Mouse (Mus musculus) lung, postnatal 4 days (tissue): ENCODE data around the gene Tmem17.

ENCODE experiments used
- DNase-seq, 2 experiments: peaks; one replicate each; pipeline ENCODE4 v3.0.0; 2021

Tmem17 gene

GRCm38 (mm10) chr11:22512038-22513001 lies at the start of gene Tmem17:
Tmem17 (plus strand) TSS chr11:22512088.
- DNase-seq: peak; percentile 93 to 94

GRCm38 (mm10) chr11:22479836-22480619 lies 31.9 kb upstream of the Tmem17 start:
- DNase-seq: no peak

- no peak for DNase-seq
Measured at GRCm38 (mm10) chr11:22481639-22482361, 30.1 kb upstream of the Tmem17 start.

- DNase-seq: no peak
Measured at GRCm38 (mm10) chr11:22482362-22482760, 29.5 kb upstream of the Tmem17 start.

- DNase-seq: no peak
Measured at GRCm38 (mm10) chr11:22493694-22494319, 18.1 kb upstream of the Tmem17 start.

- no peak for DNase-seq
Measured at GRCm38 (mm10) chr11:22494941-22495340, 16.9 kb upstream of the Tmem17 start.

- no peak for DNase-seq
Measured at GRCm38 (mm10) chr11:22499396-22499795, 12.5 kb upstream of the Tmem17 start.

GRCm38 (mm10) chr11:22499886-22500285 lies 12.0 kb upstream of the Tmem17 start:
- no peak for DNase-seq

GRCm38 (mm10) chr11:22500771-22501566 lies 10.9 kb upstream of the Tmem17 start:
- no peak for DNase-seq

GRCm38 (mm10) chr11:22513075-22513474 lies 1.2 kb downstream of the Tmem17 start:
- DNase-seq: no peak

GRCm38 (mm10) chr11:22515061-22515460 lies 3.2 kb downstream of the Tmem17 start:
- DNase-seq: no peak

- no peak for DNase-seq
Measured at GRCm38 (mm10) chr11:22518445-22518844, 6.6 kb downstream of the Tmem17 start.

GRCm38 (mm10) chr11:22520251-22520650 lies 8.4 kb downstream of the Tmem17 start:
- no peak for DNase-seq

- no peak for DNase-seq
Measured at GRCm38 (mm10) chr11:22524606-22525005, 12.7 kb downstream of the Tmem17 start.

GRCm38 (mm10) chr11:22540600-22540999 lies 28.7 kb downstream of the Tmem17 start:
- no peak for DNase-seq

GRCm38 (mm10) chr11:22560061-22560460 lies 48.2 kb downstream of the Tmem17 start:
- DNase-seq: no peak

- DNase-seq: peak; percentile 65 to 76
Measured at GRCm38 (mm10) chr11:22560503-22561328, 48.8 kb downstream of the Tmem17 start.

GRCm38 (mm10) chr11:22561329-22561592 lies 49.4 kb downstream of the Tmem17 start:
- DNase-seq: no peak

- DNase-seq: no peak
Measured at GRCm38 (mm10) chr11:22563706-22564105, 51.8 kb downstream of the Tmem17 start.

- no peak for DNase-seq
Measured at GRCm38 (mm10) chr11:22564676-22565075, 52.8 kb downstream of the Tmem17 start.
